Mouse (Mus musculus): ENCODE data around the gene Kif3c. TPM values are rescaled to one million over a fixed set of nuclear protein-coding genes. Genes with fewer than 3 reads are reported as not detected.

Kif3c gene
- 59.5 and 66.3 TPM in 2 replicates for polyA plus RNA-seq (2016; fragmentation: Nextera tagmentation; extraction: Ambion mirVana)

- Histone ChIP-seq H3K36me3 (peaks cover 16% of the 10 kb centered on the region), H3K4me3 (peak within 1 kb of the TSS; percentile 72), H3K9me3 (peaks cover 10% of the 10 kb centered on the region; the same call in 1 of the 2 replicates), H3K27ac (peak within 1 kb of the TSS; percentile 71), H3K9ac (peak within 1 kb of the TSS; percentile 93), H3K27me3 (replicated peaks) (no peaks in the 10 kb centered on the region), H3K4me1 (peaks cover 37% of the 10 kb centered on the region), H3K4me2 (replicated peaks) (peak within 1 kb of the TSS; percentile 91)
- WGBS: 7% methylated on average over 47 of the region's 48 CpGs
- peak; percentile 94 for ATAC-seq (ENCODE audit: low FRiP score, low read depth)
These were observed at the start of gene Kif3c for GRCm38 (mm10) chr12:3364508-3365448. TSS of gene Kif3c (plus strand) at chr12:3365132.

DNA sequence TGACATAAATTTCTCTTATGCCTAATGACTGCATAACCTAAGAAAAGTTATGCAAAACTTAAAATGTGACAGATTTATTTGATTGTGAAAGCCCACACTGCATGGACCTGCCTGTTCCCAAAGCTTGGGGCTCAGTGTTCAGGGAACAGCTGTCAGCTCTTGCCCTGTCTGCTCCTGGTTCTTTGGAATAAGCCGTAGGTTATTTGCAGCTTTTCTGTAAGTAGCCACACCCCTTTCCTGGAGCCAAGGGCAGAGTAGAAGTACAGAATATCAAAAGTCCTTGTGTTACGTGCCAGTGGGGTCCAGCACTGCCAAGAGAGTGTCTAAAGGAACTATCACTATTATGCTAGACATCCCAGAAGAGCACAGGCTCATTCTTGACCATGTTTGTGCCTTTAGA is 48.8 kb upstream of the Kif3c start:
- Histone ChIP-seq H3K4me3 (no peak overlapping the region), H3K36me3 (no peaks in the 10 kb centered on the region), H3K9ac (no peak overlapping the region), H3K27ac (no peak overlapping the region), H3K9me3 (no peaks in the 10 kb centered on the region), H3K4me2 (replicated peaks) (no peak overlapping the region), H3K27me3 (replicated peaks) (no peaks in the 10 kb centered on the region), H3K4me1 (no peaks in the 10 kb centered on the region)
- WGBS: 54% methylated on average over 2 of the region's 2 CpGs
- ATAC-seq (ENCODE audit: low FRiP score, low read depth): no peak

- Histone ChIP-seq H3K4me1 (no peaks in the 10 kb centered on the region), H3K36me3 (no peaks in the 10 kb centered on the region), H3K4me2 (replicated peaks) (no peak overlapping the region), H3K27me3 (replicated peaks) (no peaks in the 10 kb centered on the region), H3K27ac (no peak overlapping the region), H3K4me3 (no peak overlapping the region), H3K9ac (no peak overlapping the region), H3K9me3 (no peaks in the 10 kb centered on the region)
- 72% methylated on average over 3 of the region's 3 CpGs for WGBS
- no peak for ATAC-seq (ENCODE audit: low FRiP score, low read depth)
These were observed 48.0 kb upstream of the Kif3c start for GRCm38 (mm10) chr12:3316937-3317336.

GRCm38 (mm10) chr12:3319377-3319776 is 45.6 kb upstream of the Kif3c start:
- H3K4me3 ChIP-seq: no peak overlapping the region
- no peak for ATAC-seq (ENCODE audit: low FRiP score, low read depth)
- no peak overlapping the region for H3K9ac ChIP-seq
- H3K4me1 ChIP-seq: no peaks in the 10 kb centered on the region
- no peak overlapping the region for H3K27ac ChIP-seq
- no peaks in the 10 kb centered on the region for H3K27me3 ChIP-seq (replicated peaks)
- H3K36me3 ChIP-seq: no peaks in the 10 kb centered on the region
- no peaks in the 10 kb centered on the region for H3K9me3 ChIP-seq
- 74% methylated on average over 4 of the region's 4 CpGs for WGBS
- no peak overlapping the region for H3K4me2 ChIP-seq (replicated peaks)

- no peak overlapping the region for H3K9ac ChIP-seq
- no peaks in the 10 kb centered on the region for H3K4me1 ChIP-seq
- no peak overlapping the region for H3K27ac ChIP-seq
- WGBS: 84% methylated on average over 6 of the region's 6 CpGs
- H3K4me2 ChIP-seq (replicated peaks): no peak overlapping the region
- no peaks in the 10 kb centered on the region for H3K36me3 ChIP-seq
- no peak overlapping the region for H3K4me3 ChIP-seq
- ATAC-seq (ENCODE audit: low FRiP score, low read depth): no peak
- H3K9me3 ChIP-seq: no peaks in the 10 kb centered on the region
- H3K27me3 ChIP-seq (replicated peaks): no peaks in the 10 kb centered on the region
These were observed 41.7 kb upstream of the Kif3c start for GRCm38 (mm10) chr12:3323241-3323640.

DNA sequence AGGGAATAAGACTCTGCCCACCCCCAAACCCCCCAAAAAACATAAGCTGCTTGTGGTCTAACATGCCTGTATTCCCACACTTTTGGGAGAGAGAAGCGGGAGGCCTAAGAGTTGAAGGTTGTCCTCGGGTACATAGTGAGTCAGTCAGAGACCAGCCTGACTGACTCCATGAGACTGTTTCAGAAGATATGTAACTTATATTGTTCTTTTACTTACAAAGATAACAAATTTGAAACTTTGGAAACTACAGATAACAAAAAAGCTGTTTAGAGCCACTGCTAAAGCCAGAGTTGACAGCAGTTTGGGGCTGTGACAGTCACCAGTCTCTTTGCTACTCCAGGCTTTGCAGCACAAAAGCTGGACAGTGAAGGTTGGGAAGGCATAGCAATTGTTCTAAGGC is 39.7 kb upstream of the Kif3c start:
- Histone ChIP-seq H3K4me1 (no peaks in the 10 kb centered on the region), H3K9ac (no peak overlapping the region), H3K4me3 (no peak overlapping the region), H3K9me3 (0 out of 2 replicates have a peak, but pooled peaks cover under 1% of the 10 kb centered on the region), H3K4me2 (replicated peaks) (no peak overlapping the region), H3K27me3 (replicated peaks) (no peaks in the 10 kb centered on the region), H3K27ac (no peak overlapping the region), H3K36me3 (no peaks in the 10 kb centered on the region)
- ATAC-seq (ENCODE audit: low FRiP score, low read depth): no peak
- WGBS: 92% methylated on average over 2 of the region's 2 CpGs

DNA sequence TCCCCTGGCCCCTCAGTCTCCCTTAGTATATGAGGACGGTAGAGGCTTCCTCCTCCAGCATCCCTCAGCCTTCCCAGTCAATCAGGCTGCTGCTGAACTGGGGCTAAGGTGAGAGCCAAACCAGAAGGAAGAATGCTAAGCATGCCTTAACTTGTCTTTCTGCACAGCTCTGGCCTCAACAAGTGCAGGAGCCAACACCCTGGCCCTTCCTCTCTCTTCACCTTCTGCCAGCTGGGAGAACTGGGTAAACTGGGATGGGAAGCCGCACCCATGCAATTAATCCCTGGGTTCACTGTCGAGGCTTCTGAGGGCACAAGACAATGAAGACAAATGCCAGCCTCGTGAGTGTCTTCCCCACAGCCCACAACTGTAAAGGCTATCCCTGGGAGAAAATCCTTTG is 35.3 kb upstream of the Kif3c start:
- Histone ChIP-seq H3K27me3 (replicated peaks) (no peaks in the 10 kb centered on the region), H3K9ac (no peak overlapping the region), H3K4me2 (replicated peaks) (no peak overlapping the region), H3K9me3 (0 out of 2 replicates have a peak, but pooled peaks cover 3% of the 10 kb centered on the region), H3K4me3 (no peak overlapping the region), H3K36me3 (no peaks in the 10 kb centered on the region), H3K4me1 (no peaks in the 10 kb centered on the region), H3K27ac (no peak overlapping the region)
- WGBS: 75% methylated on average over 4 of the region's 4 CpGs
- no peak for ATAC-seq (ENCODE audit: low FRiP score, low read depth)

GRCm38 (mm10) chr12:3338931-3339330 is 26.0 kb upstream of the Kif3c start:
- ATAC-seq (ENCODE audit: low FRiP score, low read depth): no peak
- no peak overlapping the region for H3K4me2 ChIP-seq (replicated peaks)
- H3K36me3 ChIP-seq: no peaks in the 10 kb centered on the region
- H3K9me3 ChIP-seq: no peaks in the 10 kb centered on the region
- no peaks in the 10 kb centered on the region for H3K27me3 ChIP-seq (replicated peaks)
- no peak overlapping the region for H3K27ac ChIP-seq
- 89% methylated on average over 1 of the region's 1 CpGs for WGBS
- no peaks in the 10 kb centered on the region for H3K4me1 ChIP-seq
- H3K4me3 ChIP-seq: no peak overlapping the region
- no peak overlapping the region for H3K9ac ChIP-seq

DNA sequence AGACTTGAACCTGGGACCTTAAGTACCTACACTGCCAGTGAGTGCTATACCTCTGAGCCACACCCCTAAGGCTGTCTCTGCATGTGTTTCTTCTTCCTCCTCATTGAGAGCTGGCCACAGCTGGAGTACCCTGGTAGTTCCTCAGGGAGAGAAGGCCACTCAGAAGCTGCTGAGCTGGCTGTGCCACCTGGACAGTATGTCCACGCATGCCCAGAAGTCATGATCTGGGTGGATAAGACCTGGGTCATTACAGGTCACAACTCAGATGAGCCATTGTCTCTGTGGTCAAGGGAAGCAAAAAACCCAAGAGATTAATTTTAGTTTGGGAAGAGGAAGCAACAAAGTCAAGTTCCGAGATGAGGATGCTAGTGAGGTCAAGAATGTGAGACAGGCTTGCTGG is 20.8 kb upstream of the Kif3c start:
- Histone ChIP-seq H3K4me3 (no peak overlapping the region), H3K27ac (no peak overlapping the region), H3K4me1 (no peaks in the 10 kb centered on the region), H3K4me2 (replicated peaks) (no peak overlapping the region), H3K9ac (no peak overlapping the region), H3K36me3 (no peaks in the 10 kb centered on the region), H3K27me3 (replicated peaks) (no peaks in the 10 kb centered on the region), H3K9me3 (no peaks in the 10 kb centered on the region)
- no peak for ATAC-seq (ENCODE audit: low FRiP score, low read depth)
- 92% methylated on average over 2 of the region's 2 CpGs for WGBS

DNA sequence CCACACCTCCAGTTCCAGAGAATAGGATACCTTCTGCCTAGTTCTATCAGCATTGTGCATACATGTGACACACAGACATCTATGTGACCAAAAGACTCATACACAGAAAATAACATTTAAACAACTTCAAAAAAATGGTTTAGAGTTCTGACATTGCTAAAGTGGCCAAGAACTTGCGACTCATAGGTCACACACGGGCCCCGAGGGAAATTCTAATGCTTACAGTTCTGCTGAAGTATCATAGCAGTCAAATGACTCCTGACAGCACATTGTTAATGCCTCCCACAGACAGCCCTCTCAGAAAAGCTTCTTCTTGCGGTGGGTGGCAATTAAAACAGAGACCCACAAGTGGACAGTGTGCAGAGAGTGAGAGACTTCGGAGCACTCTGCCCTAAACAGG is 19.9 kb upstream of the Kif3c start:
- Histone ChIP-seq H3K9ac (no peak overlapping the region), H3K9me3 (no peaks in the 10 kb centered on the region), H3K27ac (no peak overlapping the region), H3K27me3 (replicated peaks) (no peaks in the 10 kb centered on the region), H3K4me3 (no peak overlapping the region), H3K36me3 (no peaks in the 10 kb centered on the region), H3K4me1 (no peaks in the 10 kb centered on the region), H3K4me2 (replicated peaks) (no peak overlapping the region)
- no peak for ATAC-seq (ENCODE audit: low FRiP score, low read depth)
- WGBS: 85% methylated on average over 5 of the region's 5 CpGs

GRCm38 (mm10) chr12:3347682-3348081 is 17.2 kb upstream of the Kif3c start:
- no peaks in the 10 kb centered on the region for H3K9me3 ChIP-seq
- no peaks in the 10 kb centered on the region for H3K36me3 ChIP-seq
- no peak overlapping the region for H3K4me2 ChIP-seq (replicated peaks)
- H3K27me3 ChIP-seq (replicated peaks): no peaks in the 10 kb centered on the region
- H3K9ac ChIP-seq: no peak overlapping the region
- no peak overlapping the region for H3K27ac ChIP-seq
- H3K4me1 ChIP-seq: no peaks in the 10 kb centered on the region
- ATAC-seq (ENCODE audit: low FRiP score, low read depth): no peak
- H3K4me3 ChIP-seq: no peak overlapping the region

DNA sequence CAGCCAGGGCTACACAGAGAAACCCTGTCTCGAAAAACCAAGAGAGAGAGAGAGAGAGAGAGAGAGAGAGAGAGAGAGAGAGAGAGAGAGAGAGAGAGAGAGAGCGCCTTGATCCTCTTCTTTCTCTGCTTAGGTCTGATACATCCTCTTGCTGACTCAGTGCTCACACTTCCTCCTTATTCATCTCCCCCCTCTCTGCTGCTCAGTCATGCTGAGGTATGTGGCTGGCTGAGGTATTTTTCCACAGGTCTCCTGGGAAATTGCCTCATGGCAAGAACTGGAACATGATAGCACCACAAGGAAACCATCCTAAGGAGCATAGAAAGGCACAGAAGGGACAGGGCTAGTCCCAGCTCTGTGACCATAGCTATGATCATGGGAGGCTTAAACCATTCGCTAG is 15.5 kb upstream of the Kif3c start:
- no peaks in the 10 kb centered on the region for H3K36me3 ChIP-seq
- no peaks in the 10 kb centered on the region for H3K27me3 ChIP-seq (replicated peaks)
- WGBS: 81% methylated on average over 3 of the region's 3 CpGs
- ATAC-seq (ENCODE audit: low FRiP score, low read depth): no peak
- H3K4me1 ChIP-seq: no peaks in the 10 kb centered on the region
- H3K4me3 ChIP-seq: no peak overlapping the region
- H3K9me3 ChIP-seq: no peaks in the 10 kb centered on the region
- H3K9ac ChIP-seq: no peak overlapping the region
- H3K27ac ChIP-seq: no peak overlapping the region
- H3K4me2 ChIP-seq (replicated peaks): no peak overlapping the region

- 75% methylated on average over 5 of the region's 5 CpGs for WGBS
- H3K4me2 ChIP-seq (replicated peaks): no peak overlapping the region
- no peaks in the 10 kb centered on the region for H3K4me1 ChIP-seq
- H3K27me3 ChIP-seq (replicated peaks): no peaks in the 10 kb centered on the region
- ATAC-seq (ENCODE audit: low FRiP score, low read depth): no peak
- no peak overlapping the region for H3K27ac ChIP-seq
- no peak overlapping the region for H3K9ac ChIP-seq
- H3K36me3 ChIP-seq: no peaks in the 10 kb centered on the region
- no peaks in the 10 kb centered on the region for H3K9me3 ChIP-seq
- H3K4me3 ChIP-seq: no peak overlapping the region
These were observed 14.8 kb upstream of the Kif3c start for GRCm38 (mm10) chr12:3350136-3350535.
